Mouse (Mus musculus) MEL (cell line): ENCODE measurements around the gene Tm9sf4. TPM values are rescaled to one million over a fixed set of nuclear protein-coding genes. Genes with fewer than 3 reads are reported as not detected.

ENCODE experiments used
- DNase-seq: peaks from one replicate; pipeline ENCODE4 v3.0.0; 2011; ENCODE audit warnings: low read depth, low spot score
- H3K27ac ChIP-seq: 2 replicates; pipeline ENCODE4 v1.5.1; 2012; ENCODE audit warnings: low read depth, mild to moderate bottlenecking, control low read depth, low read length, moderate library complexity; ENCODE audit not compliant: control insufficient read depth
- H3K27me3 ChIP-seq, 2 experiments: fragments of 150-350 bp in 1 of 2; sonication (generic) in 1 of 2; 2 replicates each; pipeline ENCODE4 v1.6.1; 2012; ENCODE audit warnings: low read length in 2 of 2, mild to moderate bottlenecking in 2 of 2, improper control_type of control experiment in 1 of 2, moderate library complexity in 1 of 2; ENCODE audit not compliant: insufficient read depth in 2 of 2, control insufficient read depth in 1 of 2
- H3K36me3 ChIP-seq, 2 experiments: 2 replicates each; pipeline ENCODE4 v1.6.1; 2012 to 2014; ENCODE audit warnings: low read length in 2 of 2, improper control_type of control experiment in 1 of 2, inconsistent platforms in 1 of 2, mild to moderate bottlenecking in 1 of 2; ENCODE audit not compliant: insufficient read depth in 2 of 2, control insufficient read depth in 1 of 2
- H3K4me1 ChIP-seq, 2 experiments: fragments of 150-350 bp in 1 of 2; sonication (generic) in 1 of 2; 2 replicates each; pipeline ENCODE4 v1.6.1; 2012; ENCODE audit warnings: low read length in 2 of 2, improper control_type of control experiment in 1 of 2, mild to moderate bottlenecking in 1 of 2; ENCODE audit not compliant: insufficient read depth in 2 of 2, control insufficient read depth in 1 of 2
- H3K4me3 ChIP-seq, 2 experiments: fragments of 150-350 bp in 1 of 2; sonication (generic) in 1 of 2; 2 replicates each; pipeline ENCODE4 v1.5.1; 2012; ENCODE audit warnings: low read depth in 2 of 2, low read length in 2 of 2, mild to moderate bottlenecking in 2 of 2, moderate library complexity in 2 of 2, control low read depth in 1 of 2, improper control_type of control experiment in 1 of 2; ENCODE audit not compliant: control insufficient read depth in 1 of 2, insufficient read depth in 1 of 2
- H3K79me2 ChIP-seq: 2 replicates; pipeline ENCODE4 v1.6.1; 2012; ENCODE audit warnings: mild to moderate bottlenecking, low read length, moderate library complexity; ENCODE audit not compliant: control insufficient read depth, poor library complexity, insufficient read depth
- H3K9ac ChIP-seq: 2 replicates; pipeline ENCODE4 v1.6.1; 2012; ENCODE audit warnings: low read depth, mild to moderate bottlenecking, control low read depth, low read length, moderate library complexity; ENCODE audit not compliant: control insufficient read depth, poor library complexity, severe bottlenecking
- H3K9me3 ChIP-seq: fragments of 150-350 bp; sonication (generic); replicated peaks from 2 replicates; pipeline ENCODE4 v1.6.1; 2012; ENCODE audit warnings: mild to moderate bottlenecking, low read length, improper control_type of control experiment, moderate library complexity; ENCODE audit not compliant: insufficient read depth
- BHLHE40 ChIP-seq: IDR thresholded peaks from 2 replicates; pipeline ENCODE4 v1.6.1; 2012; ENCODE audit warnings: low read depth, mild to moderate bottlenecking, inconsistent platforms, low read length, improper control_type of control experiment, borderline replicate concordance
- CHD1 ChIP-seq: IDR thresholded peaks from 2 replicates; pipeline ENCODE4 v1.6.1; 2012; ENCODE audit warnings: low read depth, mild to moderate bottlenecking, inconsistent platforms, low read length, improper control_type of control experiment
- CHD2 ChIP-seq: IDR thresholded peaks from 2 replicates; pipeline ENCODE4 v1.6.1; 2011; ENCODE audit warnings: low read length, improper control_type of control experiment
- EP300 ChIP-seq, 2 experiments: IDR thresholded peaks; 2 replicates each; pipeline ENCODE4 v1.6.1; 2011; ENCODE audit warnings: improper control_type of control experiment in 2 of 2, low read length in 2 of 2, low read depth in 1 of 2, mild to moderate bottlenecking in 1 of 2
- ETS1 ChIP-seq: IDR thresholded peaks from 2 replicates; pipeline ENCODE4 v1.6.1; 2012; ENCODE audit warnings: low read depth, mild to moderate bottlenecking, inconsistent platforms, low read length, improper control_type of control experiment, moderate library complexity
- GABPA ChIP-seq: IDR thresholded peaks from 2 replicates; pipeline ENCODE4 v1.6.1; 2012; ENCODE audit warnings: low read depth, mild to moderate bottlenecking, inconsistent platforms, low read length, improper control_type of control experiment, moderate library complexity
- HCFC1 ChIP-seq: IDR thresholded peaks from 2 replicates; pipeline ENCODE4 v1.6.1; 2012; ENCODE audit warnings: low read depth, mild to moderate bottlenecking, inconsistent platforms, low read length, improper control_type of control experiment, moderate library complexity
- MEF2A ChIP-seq: IDR thresholded peaks from 2 replicates; pipeline ENCODE4 v1.6.1; 2014; ENCODE audit warnings: low read depth, mild to moderate bottlenecking, inconsistent platforms, low read length, improper control_type of control experiment; ENCODE audit not compliant: poor library complexity, insufficient replicate concordance, severe bottlenecking; ENCODE audit errors: extremely low read depth
- MYC ChIP-seq: IDR thresholded peaks from 2 replicates; pipeline ENCODE4 v1.6.1; 2011; ENCODE audit warnings: low read depth, mild to moderate bottlenecking, low read length, improper control_type of control experiment, moderate library complexity
- POLR2A ChIP-seq, 2 experiments: IDR thresholded peaks; 2 replicates each; pipeline ENCODE4 v1.6.1; 2011 to 2012; ENCODE audit warnings: low read length in 2 of 2, mild to moderate bottlenecking in 2 of 2, control low read depth in 1 of 2, improper control_type of control experiment in 1 of 2, low read depth in 1 of 2, moderate library complexity in 1 of 2; ENCODE audit not compliant: control insufficient read depth in 1 of 2, insufficient read depth in 1 of 2, poor library complexity in 1 of 2
- RCOR1 ChIP-seq: IDR thresholded peaks from 2 replicates; pipeline ENCODE4 v1.6.1; 2012; ENCODE audit warnings: low read depth, mild to moderate bottlenecking, inconsistent platforms, low read length, improper control_type of control experiment
- SIN3A ChIP-seq: IDR thresholded peaks from 2 replicates; pipeline ENCODE4 v1.6.1; 2012; ENCODE audit warnings: low read length, improper control_type of control experiment, inconsistent platforms
- SMC3 ChIP-seq: IDR thresholded peaks from 2 replicates; pipeline ENCODE4 v1.6.1; 2011; ENCODE audit warnings: low read depth, low read length, improper control_type of control experiment
- UBTF ChIP-seq: IDR thresholded peaks from 2 replicates; pipeline ENCODE4 v1.6.1; 2012; ENCODE audit warnings: low read depth, mild to moderate bottlenecking, inconsistent platforms, low read length, improper control_type of control experiment, moderate library complexity, borderline replicate concordance; ENCODE audit not compliant: insufficient read depth
- USF1 ChIP-seq: IDR thresholded peaks from 2 replicates; pipeline ENCODE4 v1.6.1; 2014; ENCODE audit warnings: low read depth, mild to moderate bottlenecking, inconsistent platforms, low read length, improper control_type of control experiment, moderate library complexity
- USF2 ChIP-seq, 2 experiments: IDR thresholded peaks; 2 replicates each; pipeline ENCODE4 v1.6.1; 2011 to 2012; ENCODE audit warnings: improper control_type of control experiment in 2 of 2, low read length in 2 of 2, borderline replicate concordance in 1 of 2, inconsistent platforms in 1 of 2, low read depth in 1 of 2, mild to moderate bottlenecking in 1 of 2; ENCODE audit not compliant: insufficient read depth in 1 of 2
- ZKSCAN1 ChIP-seq: IDR thresholded peaks from 2 replicates; pipeline ENCODE4 v1.6.1; 2012; ENCODE audit warnings: low read depth, mild to moderate bottlenecking, inconsistent platforms, low read length, improper control_type of control experiment, moderate library complexity
- ZMIZ1 ChIP-seq: IDR thresholded peaks from 2 replicates; pipeline ENCODE4 v1.6.1; 2012; ENCODE audit warnings: low read depth, mild to moderate bottlenecking, inconsistent platforms, low read length, improper control_type of control experiment, moderate library complexity
- polyA plus RNA-seq, 2 experiments: library from polyadenylated mRNA; stranded (reverse) in 1 of 2; unstranded in 1 of 2; fragments of >175 nt in 1 of 2; fragments of >200 nt in 1 of 2; gene quantifications; 2 replicates each; pipeline versions ENCODE4 v1.2.1 to v1.2.4; 2012; ENCODE audit warnings: low replicate concordance in 2 of 2, low read depth in 1 of 2; ENCODE audit not compliant: insufficient read length in 2 of 2, insufficient read depth in 1 of 2, missing spikeins in 1 of 2
- total RNA-seq: library from RNA; depleted of rRNA; stranded (reverse); fragments of 300-350 nt; gene quantifications from 2 replicates; pipeline ENCODE4 v1.2.3, GENCODE M21; 2012

Gene Tm9sf4
- total and polyA plus RNA-seq, 3 experiments = 16.1 to 269 (median 29.8) TPM

DNA sequence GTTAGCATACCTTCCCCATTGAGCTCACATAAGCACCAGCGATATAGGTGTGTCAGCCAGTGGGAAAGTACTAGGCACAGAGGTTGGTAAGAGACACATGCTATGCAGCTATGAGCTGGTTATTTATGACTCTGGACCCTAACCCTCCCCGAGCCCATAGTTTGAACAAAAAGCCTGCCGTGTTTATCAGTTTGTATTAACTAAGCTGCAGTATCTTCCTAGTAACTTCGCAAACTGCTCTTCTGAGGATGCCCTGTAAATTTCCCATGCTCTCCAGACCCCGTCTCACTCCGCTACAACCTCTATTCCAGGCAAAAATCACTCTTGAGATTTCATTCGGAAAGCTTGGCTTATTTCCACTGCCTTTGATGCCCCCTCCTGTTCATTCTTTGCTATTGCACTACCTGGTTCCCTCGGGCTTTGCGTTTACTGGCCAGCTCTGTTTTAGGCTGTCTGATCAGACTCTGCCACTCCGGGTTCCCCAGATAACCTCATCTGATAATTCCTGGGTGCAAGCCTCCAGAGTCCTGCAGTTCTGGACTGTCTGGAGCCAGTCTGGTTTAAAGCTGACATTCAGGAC lies 18.4 kb upstream of the Tm9sf4 start (continued):
- TF ChIP-seq ZMIZ1 (no peak), CHD1 (no peak), BHLHE40 (no peak), SIN3A (no peak), GABPA (no peak)

GRCm38 (mm10) chr2:153145346-153145745 lies 15.8 kb upstream of the Tm9sf4 start:
- H3K36me3 ChIP-seq = no peaks in the 10 kb centered on the region
- H3K9me3 ChIP-seq = no peaks in the 10 kb centered on the region
- TF ChIP-seq ETS1 = no peak
- no peak for TF ChIP-seq BHLHE40
- no peak for TF ChIP-seq MEF2A
- TF ChIP-seq RCOR1 = no peak
- no peak for TF ChIP-seq POLR2A (IDR thresholded peaks at IDR 0.05; ENCODE audit: control insufficient read depth in 1 of 2, insufficient read depth in 1 of 2, low read depth in 1 of 2, low read length in 2 of 2, poor library complexity in 1 of 2)
- no peak for TF ChIP-seq EP300 (IDR thresholded peaks at IDR 0.05; ENCODE audit: low read depth in 1 of 2, low read length in 2 of 2)
- no peak for TF ChIP-seq MYC
- TF ChIP-seq SMC3 = no peak
- no peak for TF ChIP-seq USF2 (IDR thresholded peaks at IDR 0.05; ENCODE audit: borderline replicate concordance in 1 of 2, insufficient read depth in 1 of 2, low read depth in 1 of 2, low read length in 2 of 2)
- TF ChIP-seq ZKSCAN1 = no peak
- no peak for TF ChIP-seq HCFC1
- TF ChIP-seq UBTF = no peak
- TF ChIP-seq CHD2 = no peak
- no peak for TF ChIP-seq ZMIZ1
- TF ChIP-seq USF1 = no peak
- H3K4me1 ChIP-seq = no peaks in the 10 kb centered on the region
- H3K9ac ChIP-seq = no peak overlapping the region
- DNase-seq = no peak
- H3K79me2 ChIP-seq = no peaks in the 10 kb centered on the region
- no peak overlapping the region for H3K4me3 ChIP-seq
- H3K27ac ChIP-seq = no peak overlapping the region
- H3K27me3 ChIP-seq = no peaks in the 10 kb centered on the region; a peak in 1 of 4 replicates
